Mouse (Mus musculus): Measurements from ENCODE around the gene Ppp1ca. TPM values are rescaled to one million over a fixed set of nuclear protein-coding genes. Genes with fewer than 3 reads are reported as not detected.

Ppp1ca gene
- polyA plus RNA-seq (2014; fragmentation: Nextera tagmentation; extraction: Ambion mirVana) = 759 and 780 TPM in 2 replicates

GRCm38 (mm10) chr19:4191528-4192250 lies at the start of gene Ppp1ca:
Ppp1ca (plus strand) TSS chr19:4192065.
- Histone ChIP-seq H3K9me3 (ENCODE audit: control insufficient read depth, low read depth, low read length) (no peaks in the 10 kb centered on the region), H3K9ac (replicated peaks; ENCODE audit: low read depth, low read length) (peak within 1 kb of the TSS; percentile 92), H3K36me3 (ENCODE audit: control insufficient read depth, insufficient read depth, low read length) (peaks cover 37% of the 10 kb centered on the region), H3K4me1 (ENCODE audit: control insufficient read depth, insufficient read depth, low read length) (peaks cover 21% of the 10 kb centered on the region), H3K27ac (ENCODE audit: low read length) (peak within 1 kb of the TSS; percentile 96), H3K4me2 (replicated peaks; ENCODE audit: low read depth, low read length) (peak within 1 kb of the TSS; percentile 97), H3K27me3 (ENCODE audit: control insufficient read depth, insufficient read depth, low read length) (no peaks in the 10 kb centered on the region), H3K4me3 (ENCODE audit: low read depth, low read length) (peak within 1 kb of the TSS; percentile 98)
- peak; percentile 94 for ATAC-seq (ENCODE audit: insufficient number of reproducible peaks, insufficient read depth, low FRiP score, low read depth)
- WGBS = 4% methylated on average over 44 of the region's 47 CpGs

GRCm38 (mm10) chr19:4142416-4143173 lies 49.3 kb upstream of the Ppp1ca start:
- Histone ChIP-seq H3K36me3 (ENCODE audit: control insufficient read depth, insufficient read depth, low read length) (no peaks in the 10 kb centered on the region), H3K4me1 (ENCODE audit: control insufficient read depth, insufficient read depth, low read length) (peaks cover under 1% of the 10 kb centered on the region; the same call in 1 of the 2 replicates), H3K4me2 (replicated peaks; ENCODE audit: low read depth, low read length) (no peak overlapping the region), H3K27me3 (ENCODE audit: control insufficient read depth, insufficient read depth, low read length) (no peaks in the 10 kb centered on the region), H3K9me3 (ENCODE audit: control insufficient read depth, low read depth, low read length) (no peaks in the 10 kb centered on the region), H3K27ac (ENCODE audit: low read length) (no peak overlapping the region), H3K4me3 (ENCODE audit: low read depth, low read length) (no peak overlapping the region), H3K9ac (replicated peaks; ENCODE audit: low read depth, low read length) (no peak overlapping the region)
- WGBS = 90% methylated on average over 18 of the region's 18 CpGs
- ATAC-seq (ENCODE audit: insufficient number of reproducible peaks, insufficient read depth, low FRiP score, low read depth) = no peak

GRCm38 (mm10) chr19:4143759-4144268 lies 48.1 kb upstream of the Ppp1ca start, which contains the start of gene Cabp4:
Cabp4 (minus strand) TSS chr19:4144033.
- no peak for ATAC-seq (ENCODE audit: insufficient number of reproducible peaks, insufficient read depth, low FRiP score, low read depth)

DNA sequence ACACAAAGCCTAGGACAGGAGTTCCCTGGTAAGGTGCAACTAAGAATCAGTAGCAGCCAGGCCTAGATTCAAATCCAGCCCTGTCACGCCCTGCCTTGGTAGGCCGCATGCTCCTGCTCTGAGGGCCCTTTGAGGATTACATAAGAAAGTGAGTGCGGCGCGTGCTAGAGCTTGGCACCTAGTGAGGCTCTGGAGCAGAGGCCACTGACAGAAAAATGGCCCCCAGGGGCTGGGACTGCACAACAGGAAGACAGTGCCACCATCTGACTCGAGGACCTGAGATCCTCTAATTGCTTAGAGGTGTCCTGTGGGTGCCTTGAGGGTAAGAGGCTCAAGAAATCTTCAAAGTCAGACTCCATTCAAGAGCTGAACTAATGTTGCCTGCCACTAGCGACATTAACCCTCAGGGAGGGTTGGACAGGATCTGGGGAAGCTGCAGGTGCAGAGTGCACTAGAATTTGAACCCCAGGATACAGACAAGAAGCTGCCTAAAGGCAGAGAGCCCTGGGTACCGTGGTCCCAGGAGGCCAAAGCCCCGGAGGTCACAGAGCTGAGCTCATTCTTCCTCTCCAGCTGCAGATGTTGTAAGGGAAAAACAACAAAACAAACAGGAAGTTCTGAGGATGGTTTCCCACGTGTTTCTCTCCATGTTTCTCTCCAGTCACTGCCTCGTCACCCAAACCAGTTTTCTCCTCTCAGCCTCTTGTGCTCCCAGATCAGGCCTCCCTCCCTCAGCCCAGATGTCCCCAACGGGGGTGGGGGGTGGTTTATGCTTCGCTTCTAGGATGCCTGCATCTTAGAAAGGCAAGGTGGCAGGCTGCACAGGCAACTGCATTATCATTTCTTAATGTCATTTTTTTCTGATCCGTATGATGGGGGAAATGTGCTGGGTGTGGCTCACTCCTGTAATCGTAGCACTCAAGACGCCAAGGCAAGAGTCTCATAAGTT lies 47.0 kb upstream of the Ppp1ca start:
- no peaks in the 10 kb centered on the region for H3K9me3 ChIP-seq (ENCODE audit: control insufficient read depth, low read depth, low read length)
- no peak overlapping the region for H3K9ac ChIP-seq (replicated peaks; ENCODE audit: low read depth, low read length)
- H3K36me3 ChIP-seq (ENCODE audit: control insufficient read depth, insufficient read depth, low read length) = peaks cover 1% of the 10 kb centered on the region; the same call in 1 of the 2 replicates
- no peak overlapping the region for H3K4me2 ChIP-seq (replicated peaks; ENCODE audit: low read depth, low read length)
- ATAC-seq (ENCODE audit: insufficient number of reproducible peaks, insufficient read depth, low FRiP score, low read depth) = no peak
- H3K4me3 ChIP-seq (ENCODE audit: low read depth, low read length) = no peak overlapping the region
- 80% methylated on average over 16 of the region's 16 CpGs for WGBS
- H3K27me3 ChIP-seq (ENCODE audit: control insufficient read depth, insufficient read depth, low read length) = no peaks in the 10 kb centered on the region
- H3K4me1 ChIP-seq (ENCODE audit: control insufficient read depth, insufficient read depth, low read length) = peaks cover 17% of the 10 kb centered on the region
- H3K27ac ChIP-seq (ENCODE audit: low read length) = no peak overlapping the region

More at GRCm38 (mm10) chr19:4143759-4144268, 48.1 kb upstream of the Ppp1ca start, which contains the start of gene Cabp4:
- Histone ChIP-seq H3K36me3 (ENCODE audit: control insufficient read depth, insufficient read depth, low read length) (no peaks in the 10 kb centered on the region), H3K9ac (replicated peaks; ENCODE audit: low read depth, low read length) (no peak within 1 kb of the TSS), H3K4me1 (ENCODE audit: control insufficient read depth, insufficient read depth, low read length) (peaks cover 7% of the 10 kb centered on the region; the same call in 1 of the 2 replicates), H3K4me2 (replicated peaks; ENCODE audit: low read depth, low read length) (no peak within 1 kb of the TSS), H3K4me3 (ENCODE audit: low read depth, low read length) (no peak within 1 kb of the TSS), H3K27me3 (ENCODE audit: control insufficient read depth, insufficient read depth, low read length) (no peaks in the 10 kb centered on the region), H3K27ac (ENCODE audit: low read length) (no peak within 1 kb of the TSS), H3K9me3 (ENCODE audit: control insufficient read depth, low read depth, low read length) (no peaks in the 10 kb centered on the region)
- 79% methylated on average over 7 of the region's 7 CpGs for WGBS

- Histone ChIP-seq H3K27me3 (ENCODE audit: control insufficient read depth, insufficient read depth, low read length) (no peaks in the 10 kb centered on the region), H3K4me3 (ENCODE audit: low read depth, low read length) (no peak overlapping the region), H3K36me3 (ENCODE audit: control insufficient read depth, insufficient read depth, low read length) (peaks cover 12% of the 10 kb centered on the region), H3K4me2 (replicated peaks; ENCODE audit: low read depth, low read length) (no peak overlapping the region), H3K27ac (ENCODE audit: low read length) (no peak overlapping the region), H3K9me3 (ENCODE audit: control insufficient read depth, low read depth, low read length) (no peaks in the 10 kb centered on the region), H3K9ac (replicated peaks; ENCODE audit: low read depth, low read length) (no peak overlapping the region), H3K4me1 (ENCODE audit: control insufficient read depth, insufficient read depth, low read length) (peaks cover 20% of the 10 kb centered on the region)
- ATAC-seq (ENCODE audit: insufficient number of reproducible peaks, insufficient read depth, low FRiP score, low read depth) = no peak
- WGBS = 87% methylated on average over 5 of the region's 5 CpGs
Measured at GRCm38 (mm10) chr19:4145936-4146335, 45.9 kb upstream of the Ppp1ca start.

DNA sequence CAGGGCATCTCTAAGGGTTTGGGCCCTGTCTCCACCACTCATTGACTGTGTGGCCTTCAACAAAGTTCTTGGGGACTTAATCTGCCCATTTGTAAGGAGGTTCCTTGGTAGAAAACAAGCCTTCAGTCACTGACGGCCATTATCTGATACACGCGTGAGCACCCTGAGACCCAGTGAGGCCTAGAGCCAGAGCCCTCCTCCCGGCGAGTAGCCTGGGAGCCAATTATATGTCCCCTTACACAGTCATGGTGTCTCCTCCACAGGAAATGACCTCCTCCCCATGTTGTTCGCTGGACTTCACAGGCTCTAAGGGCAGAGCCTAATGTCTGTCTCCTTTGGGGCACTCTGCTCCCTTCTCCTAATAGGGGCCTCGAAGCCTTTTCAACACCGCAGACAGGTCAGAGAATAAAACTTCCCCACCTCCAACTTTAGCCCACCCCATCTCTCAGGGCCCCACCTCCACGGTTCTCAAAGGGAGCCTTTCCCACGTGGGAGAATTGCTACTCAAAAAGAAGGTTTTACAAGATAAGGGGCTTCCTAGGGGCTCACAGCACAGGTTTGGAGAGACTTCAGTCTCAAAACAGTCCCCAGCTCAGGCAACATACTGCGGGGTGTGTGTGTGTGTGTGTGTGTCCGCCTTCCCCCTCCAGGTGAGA lies 45.4 kb upstream of the Ppp1ca start:
- Histone ChIP-seq H3K9ac (replicated peaks; ENCODE audit: low read depth, low read length) (no peak overlapping the region), H3K27ac (ENCODE audit: low read length) (no peak overlapping the region), H3K36me3 (ENCODE audit: control insufficient read depth, insufficient read depth, low read length) (peaks cover 15% of the 10 kb centered on the region), H3K27me3 (ENCODE audit: control insufficient read depth, insufficient read depth, low read length) (no peaks in the 10 kb centered on the region), H3K9me3 (ENCODE audit: control insufficient read depth, low read depth, low read length) (no peaks in the 10 kb centered on the region), H3K4me1 (ENCODE audit: control insufficient read depth, insufficient read depth, low read length) (peaks cover 20% of the 10 kb centered on the region), H3K4me2 (replicated peaks; ENCODE audit: low read depth, low read length) (no peak overlapping the region), H3K4me3 (ENCODE audit: low read depth, low read length) (no peak overlapping the region)
- ATAC-seq (ENCODE audit: insufficient number of reproducible peaks, insufficient read depth, low FRiP score, low read depth) = no peak
- WGBS = 61% methylated on average over 12 of the region's 12 CpGs

GRCm38 (mm10) chr19:4147022-4147405 lies 44.9 kb upstream of the Ppp1ca start:
- H3K9ac ChIP-seq (replicated peaks; ENCODE audit: low read depth, low read length) = no peak overlapping the region
- H3K36me3 ChIP-seq (ENCODE audit: control insufficient read depth, insufficient read depth, low read length) = peaks cover 15% of the 10 kb centered on the region
- H3K4me3 ChIP-seq (ENCODE audit: low read depth, low read length) = no peak overlapping the region
- H3K4me1 ChIP-seq (ENCODE audit: control insufficient read depth, insufficient read depth, low read length) = peaks cover 20% of the 10 kb centered on the region
- H3K27ac ChIP-seq (ENCODE audit: low read length) = no peak overlapping the region
- no peak for ATAC-seq (ENCODE audit: insufficient number of reproducible peaks, insufficient read depth, low FRiP score, low read depth)
- H3K9me3 ChIP-seq (ENCODE audit: control insufficient read depth, low read depth, low read length) = no peaks in the 10 kb centered on the region
- 57% methylated on average over 3 of the region's 3 CpGs for WGBS
- no peaks in the 10 kb centered on the region for H3K27me3 ChIP-seq (ENCODE audit: control insufficient read depth, insufficient read depth, low read length)
- H3K4me2 ChIP-seq (replicated peaks; ENCODE audit: low read depth, low read length) = no peak overlapping the region

All from stomach, embryonic 14.5 days (tissue).